Mouse (Mus musculus): ENCODE measurements around the gene Capn7.

- TF ChIP-seq CTCF (IDR thresholded peaks at IDR 0.05 in 2 of 3, conservative IDR thresholded peaks at IDR 0.05 in 1 of 3; ENCODE audit: control insufficient read depth in 1 of 3, insufficient read depth in 1 of 3, low read depth in 2 of 3, low read length in 3 of 3, poor library complexity in 1 of 3, severe bottlenecking in 1 of 3) = no peak
- no peak for TF ChIP-seq HCFC1 (IDR thresholded peaks at IDR 0.05; ENCODE audit: low read depth, low read length)
- TF ChIP-seq POLR2A (IDR thresholded peaks at IDR 0.05; ENCODE audit: control insufficient read depth in 1 of 2, insufficient read depth in 1 of 2, low read depth in 1 of 2, low read length in 2 of 2, poor library complexity in 1 of 2) = no peak
- TF ChIP-seq UBTF (IDR thresholded peaks at IDR 0.05; ENCODE audit: borderline replicate concordance, insufficient read depth, low read depth, low read length) = no peak
Measured at GRCm38 (mm10) chr14:31419279-31419678, 82.8 kb downstream of the Capn7 start.

Data from MEL (cell line).